Comparison of ENCODE assay signal across 8 mouse cellular contexts in the genomic region with DNA sequence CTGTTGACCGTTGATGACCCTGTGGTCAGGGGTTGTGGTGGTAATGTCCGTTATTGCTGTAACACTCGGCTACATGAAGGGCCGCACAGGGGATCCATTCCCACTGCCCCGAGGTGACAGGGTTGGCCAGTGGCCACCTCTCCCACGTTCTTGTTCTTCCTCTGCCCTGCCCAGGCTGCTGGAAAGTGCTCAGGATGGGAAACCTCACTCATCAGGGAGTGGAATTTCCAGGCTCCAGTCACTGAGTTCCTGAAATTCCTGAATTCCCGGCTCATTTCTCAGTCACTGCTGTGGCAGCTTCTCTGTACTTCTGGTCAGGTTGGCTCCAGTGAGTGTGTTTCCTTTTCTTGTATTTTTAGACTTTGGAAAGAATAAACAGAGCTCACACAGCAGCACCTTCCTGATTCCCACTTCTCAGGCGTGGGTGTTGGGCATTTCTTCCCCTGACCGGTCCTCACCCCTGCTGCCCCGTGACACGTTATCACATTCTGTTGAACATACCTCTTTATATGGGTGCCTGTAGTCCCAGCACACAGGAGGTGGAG. TPM values are rescaled to one million over a fixed set of nuclear protein-coding genes. Genes with fewer than 3 reads are reported as not detected.
A peak's percentile ranks its signal among the peaks of the same experiment; 100 is the strongest.
DNase-seq lines count a peak whose midpoint lies in the region; ATAC-seq and TF ChIP-seq lines count a peak whose summit lies in the region.

No protein-coding gene starts in this region.

- peaks cover 14% of the 10 kb centered on the region for H3K4me1 ChIP-seq in liver, adult 2 months (ENCODE audit: control insufficient read depth, insufficient read depth, low read length)
- H3K4me1 ChIP-seq in liver, embryonic 11.5 days (replicated peaks; ENCODE audit: control insufficient read depth, insufficient read depth, low read length) = peaks cover 4% of the 10 kb centered on the region; the same call in 1 of the 2 replicates
- H3K4me1 ChIP-seq in stomach, postnatal 0 days (replicated peaks; ENCODE audit: control insufficient read depth, insufficient read depth) = no peaks in the 10 kb centered on the region; the same call in 1 of the 2 replicates

- peak; percentile 21 for TF ChIP-seq EP300 in stomach, postnatal 0 days (optimal IDR thresholded peaks at IDR 0.05)

- H3K27me3 ChIP-seq in liver, adult 2 months (ENCODE audit: control insufficient read depth, insufficient read depth, low read length) = no peaks in the 10 kb centered on the region
- H3K27me3 ChIP-seq in liver, embryonic 11.5 days (replicated peaks; ENCODE audit: control insufficient read depth, insufficient read depth, low read length) = peaks cover 5% of the 10 kb centered on the region; the same call in 1 of the 2 replicates
- no peaks in the 10 kb centered on the region for H3K27me3 ChIP-seq in stomach, postnatal 0 days (ENCODE audit: control insufficient read depth, insufficient read depth, low read length)

- WGBS in liver, adult 2 months = 6% methylated on average over 11 of the region's 11 CpGs
- WGBS in liver, embryonic 11.5 days = 35% methylated on average over 11 of the region's 11 CpGs
- 26% methylated on average over 11 of the region's 11 CpGs for WGBS in stomach, postnatal 0 days

- no peak for ATAC-seq in liver, embryonic 11.5 days (replicated peaks; ENCODE audit: low FRiP score)
- peak; percentile 49; the same call in 1 of the 2 replicates for ATAC-seq in stomach, postnatal 0 days (ENCODE audit: low FRiP score, low TSS enrichment)

- no peak for TF ChIP-seq CTCF in liver, adult 2 months (IDR thresholded peaks at IDR 0.05; ENCODE audit: low read depth, low read length)
- no peak for TF ChIP-seq CTCF in stomach, postnatal 0 days (IDR thresholded peaks at IDR 0.05; ENCODE audit: low read depth)

- no peaks in the 10 kb centered on the region for H3K79me2 ChIP-seq in liver, adult 2 months (ENCODE audit: control insufficient read depth, insufficient read depth, low read length)

- no peak overlapping the region for H3K4me2 ChIP-seq in liver, embryonic 11.5 days
- no peak overlapping the region for H3K4me2 ChIP-seq in stomach, postnatal 0 days (replicated peaks; ENCODE audit: low read depth)

- no peak overlapping the region for H3K4me3 ChIP-seq in liver, adult 2 months (ENCODE audit: insufficient read depth, low read depth, low read length)
- H3K4me3 ChIP-seq in liver, embryonic 11.5 days (ENCODE audit: low read depth, low read length) = no peak overlapping the region
- H3K4me3 ChIP-seq in stomach, postnatal 0 days (ENCODE audit: low read depth, low read length) = no peak overlapping the region

- no peak overlapping the region for H3K9ac ChIP-seq in liver, adult 2 months (ENCODE audit: low read depth, low read length)
- no peak overlapping the region for H3K9ac ChIP-seq in liver, embryonic 11.5 days (ENCODE audit: low read depth, low read length)
- peak overlapping the region; percentile 4; the same call in 1 of the 2 replicates for H3K9ac ChIP-seq in stomach, postnatal 0 days (ENCODE audit: low read length)

- TF ChIP-seq POLR2A in liver, adult 2 months (IDR thresholded peaks at IDR 0.05; ENCODE audit: extremely low read depth, insufficient read depth, low read length) = no peak

- H3K36me3 ChIP-seq in liver, adult 2 months (ENCODE audit: control insufficient read depth, insufficient read depth, low read length) = no peaks in the 10 kb centered on the region
- no peaks in the 10 kb centered on the region for H3K36me3 ChIP-seq in liver, embryonic 11.5 days (ENCODE audit: control insufficient read depth, insufficient read depth, low read length)
- H3K36me3 ChIP-seq in stomach, postnatal 0 days (ENCODE audit: control insufficient read depth, insufficient read depth, low read length) = no peaks in the 10 kb centered on the region

- peak; percentile 69 for DNase-seq in liver, adult 2 months (ENCODE audit: extremely low read depth, low read depth, low spot score)
- no peak for DNase-seq in liver, embryonic 11.5 days (ENCODE audit: low spot score)
- DNase-seq in heart, adult 9 months (ENCODE audit: low spot score in 2 of 2) = peak; percentile 44 to 76
- DNase-seq in kidney, postnatal 25 days = peak; percentile 76 to 86
- peak; percentile 34 for DNase-seq in stomach, postnatal 0 days (ENCODE audit: low spot score)
- no peak for DNase-seq in spleen, adult 12 weeks (ENCODE audit: low spot score)
- DNase-seq in layer of hippocampus, postnatal 14 days (ENCODE audit: low spot score in 2 of 2) = no peak
- no peak for DNase-seq in layer of hippocampus, adult 8-10 months (ENCODE audit: low spot score in 2 of 2)

- H3K27ac ChIP-seq in liver, adult 2 months (replicated peaks; ENCODE audit: insufficient read depth, low read depth, low read length) = peak overlapping the region; percentile 49
- no peak overlapping the region for H3K27ac ChIP-seq in liver, embryonic 11.5 days (ENCODE audit: low read depth, low read length)
- H3K27ac ChIP-seq in stomach, postnatal 0 days (replicated peaks) = 0 out of 2 replicates have a peak overlapping the region, but pooled peaks have one; percentile 8

- H3K9me3 ChIP-seq in liver, embryonic 11.5 days (ENCODE audit: control insufficient read depth, low read length) = no peaks in the 10 kb centered on the region
- no peaks in the 10 kb centered on the region for H3K9me3 ChIP-seq in stomach, postnatal 0 days (ENCODE audit: control insufficient read depth, low read length)

RNA-seq across cellular contexts. Expression of gene Rnd1, which starts 15.0 kb away (rescaled TPM):
- total RNA-seq in liver, adult 2 months (2014; rRNA removed) = 20.0 and 23.2 TPM in 2 replicates
- 7.4 and 21.3 TPM in 2 replicates for polyA plus RNA-seq in liver, adult 2 months (2012; rRNA removed)
- polyA plus RNA-seq in liver, embryonic 11.5 days (2014; fragmentation: Nextera tagmentation; extraction: Ambion mirVana) = 0.60 and 0.68 TPM in 2 replicates
- polyA plus RNA-seq in stomach, postnatal 0 days (2015; fragmentation: Nextera tagmentation; extraction: Ambion mirVana) = 0.35 and 0.46 TPM in 2 replicates
- total RNA-seq in layer of hippocampus, postnatal 14 days (2021) = 10 to 100 TPM; 18.8 to 21.5 TPM
- 1 to 10 TPM; 6.3 to 8.7 (median 7.3) TPM for total RNA-seq in layer of hippocampus, adult 8-10 months (2022)

RNA-seq across cellular contexts. Expression of gene Ccdc65, which starts 15.8 kb away (rescaled TPM):
- total RNA-seq in liver, adult 2 months (2014; rRNA removed) = not detected in 2 replicates
- polyA plus RNA-seq in liver, adult 2 months (2012; rRNA removed) = not detected in 2 replicates
- polyA plus RNA-seq in liver, embryonic 11.5 days (2014; fragmentation: Nextera tagmentation; extraction: Ambion mirVana) = 0.09 and 0.19 TPM in 2 replicates
- 0.70 and 0.76 TPM in 2 replicates for polyA plus RNA-seq in stomach, postnatal 0 days (2015; fragmentation: Nextera tagmentation; extraction: Ambion mirVana)
- 10 to 100 TPM in 1 of 2 experiments, 1 to 10 TPM in 1; 8.9 to 10.1 TPM for total RNA-seq in layer of hippocampus, postnatal 14 days (2021)
- total RNA-seq in layer of hippocampus, adult 8-10 months (2022) = 10 to 100 TPM in 1 of 4 experiments, 1 to 10 TPM in 3; 7.4 to 10.4 (median 8.4) TPM

RNA-seq across cellular contexts. Expression of gene Ddx23, which starts 29.5 kb away (rescaled TPM):
- 27.6 and 33.9 TPM in 2 replicates for total RNA-seq in liver, adult 2 months (2014; rRNA removed)
- 15.4 and 18.8 TPM in 2 replicates for polyA plus RNA-seq in liver, adult 2 months (2012; rRNA removed)
- polyA plus RNA-seq in liver, embryonic 11.5 days (2014; fragmentation: Nextera tagmentation; extraction: Ambion mirVana) = 18.8 and 19.4 TPM in 2 replicates
- polyA plus RNA-seq in stomach, postnatal 0 days (2015; fragmentation: Nextera tagmentation; extraction: Ambion mirVana) = 8.2 and 10.3 TPM in 2 replicates
- 10 to 100 TPM; 60.3 to 70.2 TPM for total RNA-seq in layer of hippocampus, postnatal 14 days (2021)
- 10 to 100 TPM; 76.3 to 89.4 (median 85.9) TPM for total RNA-seq in layer of hippocampus, adult 8-10 months (2022)

RNA-seq across cellular contexts. Expression of gene Fkbp11, which starts 35.8 kb away (rescaled TPM):
- 22.4 and 26.6 TPM in 2 replicates for total RNA-seq in liver, adult 2 months (2014; rRNA removed)
- polyA plus RNA-seq in liver, adult 2 months (2012; rRNA removed) = 12.2 and 22.4 TPM in 2 replicates
- 101 and 105 TPM in 2 replicates for polyA plus RNA-seq in liver, embryonic 11.5 days (2014; fragmentation: Nextera tagmentation; extraction: Ambion mirVana)
- 117 and 127 TPM in 2 replicates for polyA plus RNA-seq in stomach, postnatal 0 days (2015; fragmentation: Nextera tagmentation; extraction: Ambion mirVana)
- 1 to 10 TPM; 1.3 to 2.7 TPM for total RNA-seq in layer of hippocampus, postnatal 14 days (2021)
- total RNA-seq in layer of hippocampus, adult 8-10 months (2022) = 1 to 10 TPM; 1.2 to 2.3 (median 1.5) TPM

Comparison
In these comparisons a context has a peak if more than half of its experiments do, and no peak if none do; other contexts are left out.
1. DNase-seq: peak in liver, adult 2 months (single experiment), heart, adult 9 months (2 of 2), kidney, postnatal 25 days (2 of 2) and stomach, postnatal 0 days (single experiment); none in liver, embryonic 11.5 days (single experiment), spleen, adult 12 weeks (single experiment), layer of hippocampus, postnatal 14 days (0 of 2) and layer of hippocampus, adult 8-10 months (0 of 2).